Mouse (Mus musculus) heart, adult 2 months (tissue): ENCODE results near the gene Nfic.

Source experiments
- CTCF ChIP-seq: fragments of 200-600 bp; IDR thresholded peaks from 2 replicates; pipeline ENCODE4 v1.8.1; 2022; ENCODE audit warnings: antibody characterized with exemption, mild to moderate bottlenecking, moderate library complexity
- EP300 ChIP-seq: fragments of 200-500 bp; IDR thresholded peaks from 2 replicates; pipeline ENCODE4 v1.6.1; 2011; ENCODE audit warnings: low read depth, low read length, control low read depth; ENCODE audit not compliant: insufficient read depth
- POLR2A ChIP-seq: fragments of 200-500 bp; IDR thresholded peaks from 2 replicates; pipeline ENCODE4 v1.6.1; 2011; ENCODE audit warnings: mild to moderate bottlenecking, low read depth, low read length, control low read depth; ENCODE audit not compliant: insufficient read depth

- TF ChIP-seq POLR2A (no peak; the same call in 1 of the 2 replicates), CTCF (no peak), EP300 (no peak; the same call in 1 of the 2 replicates)
These were observed 40.8 kb downstream of the Nfic start for GRCm38 (mm10) chr10:81414682-81415081.
